Mouse (Mus musculus) embryonic facial prominence, embryonic 12.5 days (tissue): Measurements from ENCODE around the gene Kif5c. TPM values are rescaled to one million over a fixed set of nuclear protein-coding genes. Genes with fewer than 3 reads are reported as not detected.

Source experiments
- ATAC-seq: fragments of 200-750 bp; cut with Nextera tagmentation; 2 replicates; pipeline ENCODE4 v1.8.0; 2017; ENCODE audit not compliant: insufficient number of reproducible peaks, insufficient read depth, low FRiP score, low TSS enrichment
- H3K27ac ChIP-seq: fragments of 300-500 bp; sonication (generic); 2 replicates; pipeline ENCODE4 v1.5.1; 2016; ENCODE audit warnings: mild to moderate bottlenecking
- H3K27me3 ChIP-seq: fragments of 300-500 bp; sonication (generic); 2 replicates; pipeline ENCODE4 v1.6.1; 2016; ENCODE audit warnings: mild to moderate bottlenecking, moderate library complexity
- H3K36me3 ChIP-seq: fragments of 300-500 bp; sonication (generic); 2 replicates; pipeline ENCODE4 v1.6.1; 2016; ENCODE audit warnings: mild to moderate bottlenecking
- H3K4me1 ChIP-seq: fragments of 300-500 bp; sonication (generic); 2 replicates; pipeline ENCODE4 v1.6.1; 2016
- H3K4me2 ChIP-seq: fragments of 300-500 bp; sonication (generic); replicated peaks from 2 replicates; pipeline ENCODE4 v1.6.1; 2016; ENCODE audit warnings: mild to moderate bottlenecking, moderate library complexity
- H3K4me3 ChIP-seq: fragments of 300-500 bp; sonication (generic); 2 replicates; pipeline ENCODE4 v1.5.1; 2016; ENCODE audit warnings: mild to moderate bottlenecking
- H3K9ac ChIP-seq: fragments of 300-500 bp; sonication (generic); 2 replicates; pipeline ENCODE4 v1.6.1; 2016; ENCODE audit warnings: mild to moderate bottlenecking, moderate library complexity
- H3K9me3 ChIP-seq: fragments of 300-500 bp; sonication (generic); 2 replicates; pipeline ENCODE4 v1.6.1; 2016; ENCODE audit warnings: mild to moderate bottlenecking, moderate library complexity
- WGBS: fragments of 180-500 bp; shearing (Covaris S2); methylation state at CpG from one replicate; pipeline ENCODE4 v1.1.7; 2016; 5-methylcytosine and 5-hydroxymethylcytosine counted together
- polyA plus RNA-seq: library from polyadenylated mRNA; unstranded; fragments of >200 nt; fragmentation: Nextera tagmentation; extraction: Ambion mirVana; gene quantifications from 2 replicates; pipeline ENCODE4 v1.2.1, GENCODE M21; 2016

Gene Kif5c
- polyA plus RNA-seq, 1 experiment from 2014 or later, result 25.9 TPM

- no peak overlapping the region for H3K27ac ChIP-seq
Measured at GRCm38 (mm10) chr2:49775735-49776134, 156.6 kb downstream of the Kif5c start.

GRCm38 (mm10) chr2:49776407-49776806 is 157.3 kb downstream of the Kif5c start:
- no peak for ATAC-seq
- no peaks in the 10 kb centered on the region for H3K4me1 ChIP-seq
- no peak overlapping the region for H3K27ac ChIP-seq
- H3K36me3 ChIP-seq, result no peaks in the 10 kb centered on the region
- H3K9ac ChIP-seq, result no peak overlapping the region
- H3K4me3 ChIP-seq, result no peak overlapping the region
- WGBS, result 82% methylated on average over 4 of the region's 4 CpGs
- no peaks in the 10 kb centered on the region for H3K9me3 ChIP-seq
- H3K4me2 ChIP-seq, result no peak overlapping the region
- H3K27me3 ChIP-seq, result no peaks in the 10 kb centered on the region

More at GRCm38 (mm10) chr2:49775735-49776134, 156.6 kb downstream of the Kif5c start:
- no peaks in the 10 kb centered on the region for H3K27me3 ChIP-seq
- no peak overlapping the region for H3K9ac ChIP-seq
- H3K36me3 ChIP-seq, result no peaks in the 10 kb centered on the region
- no peaks in the 10 kb centered on the region for H3K9me3 ChIP-seq
- no peaks in the 10 kb centered on the region for H3K4me1 ChIP-seq
- H3K4me3 ChIP-seq, result no peak overlapping the region
- H3K4me2 ChIP-seq, result no peak overlapping the region
- ATAC-seq, result no peak

GRCm38 (mm10) chr2:49787376-49788050 is 168.4 kb downstream of the Kif5c start, which contains the start of gene Lypd6b:
Gene Lypd6b (plus strand): TSS chr2:49787688.
- Histone ChIP-seq H3K9me3 (no peaks in the 10 kb centered on the region), H3K9ac (peak within 1 kb of the TSS; percentile 54), H3K27me3 (peaks cover 35% of the 10 kb centered on the region), H3K4me2 (peak within 1 kb of the TSS; percentile 98), H3K4me1 (no peaks in the 10 kb centered on the region), H3K36me3 (no peaks in the 10 kb centered on the region), H3K4me3 (peak within 1 kb of the TSS; percentile 53), H3K27ac (no peak within 1 kb of the TSS)
- peak; percentile 69; the same call in 1 of the 2 replicates for ATAC-seq
- WGBS, result 1% methylated on average over 75 of the region's 79 CpGs

- WGBS, result under 1% methylated on average over 14 of the region's 14 CpGs
- ATAC-seq, result peak; percentile 22; the same call in 1 of the 2 replicates
Measured at GRCm38 (mm10) chr2:49788051-49788418, 168.9 kb downstream of the Kif5c start.

GRCm38 (mm10) chr2:49788643-49789042 is 169.5 kb downstream of the Kif5c start:
- Histone ChIP-seq H3K27ac (no peak overlapping the region), H3K27me3 (peaks cover 35% of the 10 kb centered on the region), H3K4me1 (no peaks in the 10 kb centered on the region), H3K4me3 (no peak overlapping the region), H3K9ac (no peak overlapping the region), H3K4me2 (peak overlapping the region; percentile 98; the same call in 1 of the 2 replicates), H3K36me3 (no peaks in the 10 kb centered on the region), H3K9me3 (no peaks in the 10 kb centered on the region)
- ATAC-seq, result no peak
- 20% methylated on average over 2 of the region's 3 CpGs for WGBS

More at GRCm38 (mm10) chr2:49788051-49788418, 168.9 kb downstream of the Kif5c start:
- peak overlapping the region; percentile 98 for H3K4me2 ChIP-seq
- no peaks in the 10 kb centered on the region for H3K36me3 ChIP-seq
- H3K9ac ChIP-seq, result peak overlapping the region; percentile 54
- no peaks in the 10 kb centered on the region for H3K4me1 ChIP-seq
- H3K9me3 ChIP-seq, result no peaks in the 10 kb centered on the region
- H3K4me3 ChIP-seq, result peak overlapping the region; percentile 53
- H3K27ac ChIP-seq, result no peak overlapping the region
- H3K27me3 ChIP-seq, result peaks cover 35% of the 10 kb centered on the region

- Histone ChIP-seq H3K27ac (no peak overlapping the region), H3K27me3 (peaks cover 35% of the 10 kb centered on the region), H3K9me3 (no peaks in the 10 kb centered on the region), H3K9ac (no peak overlapping the region), H3K4me2 (no peak overlapping the region), H3K4me3 (no peak overlapping the region), H3K4me1 (no peaks in the 10 kb centered on the region), H3K36me3 (no peaks in the 10 kb centered on the region)
- WGBS, result 75% methylated on average over 6 of the region's 6 CpGs
- ATAC-seq, result no peak
Measured at GRCm38 (mm10) chr2:49789078-49789477, 170.0 kb downstream of the Kif5c start.

- Histone ChIP-seq H3K27me3 (peaks cover 35% of the 10 kb centered on the region), H3K4me3 (no peak overlapping the region), H3K27ac (no peak overlapping the region), H3K36me3 (no peaks in the 10 kb centered on the region), H3K4me1 (peaks cover 1% of the 10 kb centered on the region), H3K9ac (no peak overlapping the region), H3K9me3 (no peaks in the 10 kb centered on the region), H3K4me2 (no peak overlapping the region)
- WGBS, result 69% methylated on average over 5 of the region's 5 CpGs
- ATAC-seq, result no peak
Measured at GRCm38 (mm10) chr2:49789504-49789903, 170.4 kb downstream of the Kif5c start.

- no peaks in the 10 kb centered on the region for H3K36me3 ChIP-seq
- no peak overlapping the region for H3K27ac ChIP-seq
- H3K9me3 ChIP-seq, result no peaks in the 10 kb centered on the region
- no peaks in the 10 kb centered on the region for H3K27me3 ChIP-seq
- 67% methylated on average over 14 of the region's 14 CpGs for WGBS
- no peak overlapping the region for H3K9ac ChIP-seq
- peaks cover 6% of the 10 kb centered on the region for H3K4me1 ChIP-seq
- no peak for ATAC-seq
- H3K4me3 ChIP-seq, result no peak overlapping the region
- no peak overlapping the region for H3K4me2 ChIP-seq
Measured at GRCm38 (mm10) chr2:49797444-49798143, 178.5 kb downstream of the Kif5c start.

GRCm38 (mm10) chr2:49804448-49804847 is 185.3 kb downstream of the Kif5c start:
- Histone ChIP-seq H3K9ac (no peak overlapping the region), H3K9me3 (no peaks in the 10 kb centered on the region), H3K4me3 (no peak overlapping the region), H3K36me3 (no peaks in the 10 kb centered on the region), H3K4me1 (no peaks in the 10 kb centered on the region), H3K27ac (no peak overlapping the region), H3K4me2 (no peak overlapping the region), H3K27me3 (no peaks in the 10 kb centered on the region)
- WGBS, result 64% methylated on average over 8 of the region's 8 CpGs
- ATAC-seq, result no peak

- H3K36me3 ChIP-seq, result no peaks in the 10 kb centered on the region
- H3K4me1 ChIP-seq, result no peaks in the 10 kb centered on the region
- WGBS, result 67% methylated on average over 11 of the region's 11 CpGs
- no peak for ATAC-seq
- H3K9ac ChIP-seq, result no peak overlapping the region
- H3K4me2 ChIP-seq, result no peak overlapping the region
- no peaks in the 10 kb centered on the region for H3K27me3 ChIP-seq
- no peak overlapping the region for H3K27ac ChIP-seq
- no peaks in the 10 kb centered on the region for H3K9me3 ChIP-seq
- no peak overlapping the region for H3K4me3 ChIP-seq
Measured at GRCm38 (mm10) chr2:49805736-49806371, 186.8 kb downstream of the Kif5c start.

GRCm38 (mm10) chr2:49809496-49809895 is 190.4 kb downstream of the Kif5c start:
- H3K27ac ChIP-seq, result no peak overlapping the region
- H3K27me3 ChIP-seq, result no peaks in the 10 kb centered on the region
- 83% methylated on average over 6 of the region's 6 CpGs for WGBS
- no peaks in the 10 kb centered on the region for H3K36me3 ChIP-seq
- H3K4me2 ChIP-seq, result no peak overlapping the region
- H3K4me1 ChIP-seq, result peaks cover 12% of the 10 kb centered on the region
- no peak for ATAC-seq
- no peak overlapping the region for H3K4me3 ChIP-seq
- no peaks in the 10 kb centered on the region for H3K9me3 ChIP-seq
- no peak overlapping the region for H3K9ac ChIP-seq

- Histone ChIP-seq H3K27ac (no peak overlapping the region), H3K4me2 (no peak overlapping the region), H3K4me1 (peaks cover 12% of the 10 kb centered on the region), H3K9me3 (no peaks in the 10 kb centered on the region), H3K4me3 (no peak overlapping the region), H3K36me3 (no peaks in the 10 kb centered on the region), H3K27me3 (no peaks in the 10 kb centered on the region), H3K9ac (no peak overlapping the region)
- ATAC-seq, result no peak
- WGBS, result 20% methylated on average over 11 of the region's 11 CpGs
Measured at GRCm38 (mm10) chr2:49811420-49811819, 192.3 kb downstream of the Kif5c start.
